Mouse (Mus musculus) testis, adult 10 weeks (tissue): ENCODE data around the gene Ctps. TPM values are rescaled to one million over a fixed set of nuclear protein-coding genes. Genes with fewer than 3 reads are reported as not detected.

ENCODE experiments used
- polyA plus RNA-seq: library from polyadenylated mRNA; stranded (reverse); fragments of 350-450 nt; fragmentation: Illumina TruSeq; extraction: RNeasy Lipid Tissue Mini Kit (QIAGEN cat#74804); gene quantifications from one replicate; pipeline ENCODE4 v1.2.3, GENCODE M21; 2014; ENCODE audit warnings: low read depth, low replicate concordance

The Ctps gene
- 17.2 TPM for polyA plus RNA-seq

GRCm38 (mm10) chr4:120569486-120570437 is at the start of gene Ctps:
Gene Ctps (minus strand): TSS chr4:120570276.

GRCm38 (mm10) chr4:120588445-120588844 is 18.4 kb upstream of the Ctps start, which contains the start of gene Gm8439:
Gene Gm8439 (plus strand): TSS chr4:120588745.

GRCm38 (mm10) chr4:120531986-120532385 is 38.1 kb downstream of the Ctps start, which contains the start of gene Slfnl1:
Gene Slfnl1 (plus strand): TSS chr4:120532231.

Other genes starting within 250 kb of the Ctps start
- gene Scmh1, start 165.0 kb downstream of the Ctps start, polyA plus RNA-seq: 64.5 TPM
- 10.5 TPM for gene Slfnl1, start 38.0 kb downstream of the Ctps start, polyA plus RNA-seq
- gene Gm8439, start 18.5 kb upstream of the Ctps start, polyA plus RNA-seq: not detected
- not detected for gene Cited4, start 96.3 kb upstream of the Ctps start, polyA plus RNA-seq
- gene Kcnq4, start 178.3 kb upstream of the Ctps start, polyA plus RNA-seq: not detected